Mouse (Mus musculus): ENCODE results near the gene Ezh2. TPM values are rescaled to one million over a fixed set of nuclear protein-coding genes. Genes with fewer than 3 reads are reported as not detected.
A peak's percentile ranks its signal among the peaks of the same experiment; 100 is the strongest.
"Not testable (repeated sequence)": the region's sequence is repeated elsewhere in the genome, so short reads cannot be mapped to it uniquely, and the experiment has no call there.

Gene Ezh2
- polyA plus RNA-seq, 1 experiment = 44.5 TPM

DNA sequence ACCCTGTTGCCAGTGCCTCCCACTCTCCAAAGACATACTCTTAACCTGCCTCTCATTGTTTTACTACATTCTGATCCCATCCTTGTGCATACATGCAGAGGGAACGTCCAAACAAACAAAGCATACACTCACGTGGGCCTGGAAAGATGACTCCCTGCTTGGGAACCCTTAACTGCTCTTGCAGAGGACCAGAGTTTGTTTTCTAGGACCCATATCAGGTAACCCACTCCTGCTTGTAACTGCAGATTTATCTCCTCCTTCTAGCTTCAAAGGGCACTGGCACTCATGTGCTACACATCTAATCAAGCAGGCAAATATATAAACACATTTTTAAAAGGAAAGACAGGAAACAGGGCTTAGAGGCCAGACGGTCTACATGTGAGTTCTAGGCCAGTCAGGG, 32.8 kb upstream of the Ezh2 start:
- H3K79me2 ChIP-seq (ENCODE audit: control insufficient read depth, insufficient read depth) = no peaks in the 10 kb centered on the region
- H3ac ChIP-seq (ENCODE audit: control insufficient read depth, insufficient read length, low read depth) = no peak overlapping the region
- H3K4me3 ChIP-seq (ENCODE audit: insufficient read depth, poor library complexity, severe bottlenecking) = no peak overlapping the region
- no peaks in the 10 kb centered on the region for H3K27me3 ChIP-seq (ENCODE audit: control insufficient read depth, insufficient read depth, insufficient read length)
- no peak for TF ChIP-seq MYOG (IDR thresholded peaks at IDR 0.05; ENCODE audit: control insufficient read depth, extremely low read depth, insufficient read length)
- TF ChIP-seq MAX (IDR thresholded peaks at IDR 0.05) = no peak
- TF ChIP-seq USF1 (IDR thresholded peaks at IDR 0.05; ENCODE audit: low read depth) = no peak
- TF ChIP-seq CEBPB (IDR thresholded peaks at IDR 0.05; ENCODE audit: low read depth) = no peak
- no peaks in the 10 kb centered on the region for H3K79me3 ChIP-seq (ENCODE audit: low read depth)
- no peaks in the 10 kb centered on the region for H3K36me3 ChIP-seq (ENCODE audit: control insufficient read depth, insufficient read depth)

DNA sequence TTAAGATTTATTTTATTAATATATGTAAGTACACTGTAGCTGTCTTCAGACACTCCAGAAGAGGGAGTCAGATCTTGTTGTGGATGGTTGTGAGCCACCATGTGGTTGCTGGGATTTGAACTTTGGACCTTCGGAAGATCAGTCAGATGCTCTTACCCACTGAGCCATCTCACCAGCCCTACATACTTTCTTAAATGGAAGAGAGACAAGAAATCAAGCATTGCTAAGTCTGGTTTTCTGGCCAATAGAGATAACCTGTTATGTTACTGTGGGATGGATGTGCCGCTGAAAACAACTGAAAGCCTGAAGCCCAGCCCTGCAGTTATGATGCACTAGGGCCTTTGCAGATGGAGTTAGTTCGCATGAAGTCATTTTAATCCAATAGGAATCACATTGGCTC, 31.8 kb upstream of the Ezh2 start:
- not testable (repeated sequence) for H3ac ChIP-seq (ENCODE audit: control insufficient read depth, insufficient read length, low read depth); H3K27me3 ChIP-seq (ENCODE audit: control insufficient read depth, insufficient read depth, insufficient read length); H3K79me2 ChIP-seq (ENCODE audit: control insufficient read depth, insufficient read depth); H3K4me3 ChIP-seq (ENCODE audit: insufficient read depth, poor library complexity, severe bottlenecking); H3K79me3 ChIP-seq (ENCODE audit: low read depth); H3K36me3 ChIP-seq (ENCODE audit: control insufficient read depth, insufficient read depth)

GRCm38 (mm10) chr6:47621039-47621438, 25.9 kb upstream of the Ezh2 start:
- H3K79me3 ChIP-seq (ENCODE audit: low read depth) = no peaks in the 10 kb centered on the region
- no peaks in the 10 kb centered on the region for H3K79me2 ChIP-seq (ENCODE audit: control insufficient read depth, insufficient read depth)
- no peak overlapping the region for H3ac ChIP-seq (ENCODE audit: control insufficient read depth, insufficient read length, low read depth)
- H3K4me3 ChIP-seq (ENCODE audit: insufficient read depth, poor library complexity, severe bottlenecking) = no peak overlapping the region
- H3K36me3 ChIP-seq (ENCODE audit: control insufficient read depth, insufficient read depth) = no peaks in the 10 kb centered on the region
- TF ChIP-seq MYOG (IDR thresholded peaks at IDR 0.05; ENCODE audit: control insufficient read depth, extremely low read depth, insufficient read length) (no peak), FOSL1 (IDR thresholded peaks at IDR 0.05; ENCODE audit: insufficient read depth, low read length, poor library complexity, severe bottlenecking) (no peak), MYOD1 (IDR thresholded peaks at IDR 0.05; ENCODE audit: control insufficient read depth, insufficient read length, low read depth) (peak; percentile 80), CEBPB (IDR thresholded peaks at IDR 0.05; ENCODE audit: low read depth) (peak; percentile 20)
- H3K27me3 ChIP-seq (ENCODE audit: control insufficient read depth, insufficient read depth, insufficient read length) = no peaks in the 10 kb centered on the region

DNA sequence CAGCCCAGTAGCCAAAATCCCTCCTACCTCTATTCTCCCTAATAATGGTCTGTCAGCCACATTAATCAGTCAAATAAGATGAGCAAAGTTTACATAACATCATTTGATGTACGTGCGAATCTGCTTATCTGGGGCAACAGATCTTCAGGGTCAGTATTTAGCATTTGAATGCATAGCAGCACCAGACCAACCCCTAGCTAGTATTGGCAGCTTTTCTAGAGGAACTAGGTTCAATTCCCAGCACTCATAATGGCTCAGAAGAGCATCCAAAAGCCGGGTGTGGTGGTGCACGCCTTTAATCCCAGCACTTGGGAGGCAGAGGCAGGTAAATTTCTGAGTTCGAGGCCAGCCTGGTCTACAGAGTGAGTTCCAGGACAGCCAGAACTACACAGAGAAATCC, 13.2 kb upstream of the Ezh2 start:
- H3K27me3 ChIP-seq (ENCODE audit: control insufficient read depth, insufficient read depth, insufficient read length); H3K79me2 ChIP-seq (ENCODE audit: control insufficient read depth, insufficient read depth); H3K4me3 ChIP-seq (ENCODE audit: insufficient read depth, poor library complexity, severe bottlenecking); H3K36me3 ChIP-seq (ENCODE audit: control insufficient read depth, insufficient read depth); H3K79me3 ChIP-seq (ENCODE audit: low read depth); H3ac ChIP-seq (ENCODE audit: control insufficient read depth, insufficient read length, low read depth): not testable (repeated sequence)

- TF ChIP-seq FOSL1 (IDR thresholded peaks at IDR 0.05; ENCODE audit: insufficient read depth, low read length, poor library complexity, severe bottlenecking) (no peak), CEBPB (IDR thresholded peaks at IDR 0.05; ENCODE audit: low read depth) (no peak), CTCF (IDR thresholded peaks at IDR 0.05; ENCODE audit: control insufficient read depth, insufficient read depth, insufficient read length) (no peak), MYOD1 (IDR thresholded peaks at IDR 0.05; ENCODE audit: control insufficient read depth, insufficient read length, low read depth) (no peak), MAX (IDR thresholded peaks at IDR 0.05) (no peak), MYOG (IDR thresholded peaks at IDR 0.05; ENCODE audit: control insufficient read depth, extremely low read depth, insufficient read length) (no peak), USF1 (IDR thresholded peaks at IDR 0.05; ENCODE audit: low read depth) (no peak)
- no peaks in the 10 kb centered on the region for H3K79me2 ChIP-seq (ENCODE audit: control insufficient read depth, insufficient read depth)
- H3K27me3 ChIP-seq (ENCODE audit: control insufficient read depth, insufficient read depth, insufficient read length) = no peaks in the 10 kb centered on the region
- no peak overlapping the region for H3K4me3 ChIP-seq (ENCODE audit: insufficient read depth, poor library complexity, severe bottlenecking)
- no peaks in the 10 kb centered on the region for H3K36me3 ChIP-seq (ENCODE audit: control insufficient read depth, insufficient read depth)
- H3ac ChIP-seq (ENCODE audit: control insufficient read depth, insufficient read length, low read depth) = no peak overlapping the region
- no peaks in the 10 kb centered on the region for H3K79me3 ChIP-seq (ENCODE audit: low read depth)
These were observed 6.8 kb upstream of the Ezh2 start for GRCm38 (mm10) chr6:47601931-47602330.

DNA sequence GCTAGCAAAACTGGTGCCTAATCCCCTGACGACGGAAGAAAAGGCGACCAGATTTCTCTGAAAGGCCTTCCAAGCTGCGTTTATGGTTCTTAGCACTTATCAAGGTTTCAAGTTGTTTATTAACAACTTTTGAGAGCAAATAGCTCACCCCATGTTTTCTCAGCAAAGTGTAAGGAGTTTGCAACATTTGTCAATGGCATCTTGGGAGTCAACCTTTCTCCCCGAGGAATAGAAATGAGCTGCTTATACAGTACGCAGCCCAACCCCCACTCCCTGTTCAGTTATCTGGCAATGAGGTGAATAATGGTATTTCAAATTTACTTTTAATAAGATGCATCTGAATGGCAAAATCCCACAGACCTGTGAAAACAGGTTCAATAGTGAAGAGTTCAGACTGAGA, 555 bp upstream of the Ezh2 start:
- Histone ChIP-seq H3K36me3 (ENCODE audit: control insufficient read depth, insufficient read depth) (no peaks in the 10 kb centered on the region), H3K4me3 (ENCODE audit: insufficient read depth, poor library complexity, severe bottlenecking) (peak overlapping the region; percentile 52), H3K27me3 (ENCODE audit: control insufficient read depth, insufficient read depth, insufficient read length) (no peaks in the 10 kb centered on the region), H3ac (ENCODE audit: control insufficient read depth, insufficient read length, low read depth) (peak overlapping the region; percentile 66), H3K79me2 (ENCODE audit: control insufficient read depth, insufficient read depth) (peaks cover 40% of the 10 kb centered on the region), H3K79me3 (ENCODE audit: low read depth) (peaks cover 35% of the 10 kb centered on the region)
- TF ChIP-seq USF1 (IDR thresholded peaks at IDR 0.05; ENCODE audit: low read depth) (no peak), MYOD1 (IDR thresholded peaks at IDR 0.05; ENCODE audit: control insufficient read depth, insufficient read length, low read depth) (no peak), MYOG (IDR thresholded peaks at IDR 0.05; ENCODE audit: control insufficient read depth, extremely low read depth, insufficient read length) (no peak), CTCF (IDR thresholded peaks at IDR 0.05; ENCODE audit: control insufficient read depth, insufficient read depth, insufficient read length) (no peak), FOSL1 (IDR thresholded peaks at IDR 0.05; ENCODE audit: insufficient read depth, low read length, poor library complexity, severe bottlenecking) (no peak), CEBPB (IDR thresholded peaks at IDR 0.05; ENCODE audit: low read depth) (no peak), MAX (IDR thresholded peaks at IDR 0.05) (no peak)

All from C2C12 (cell line).